Mouse (Mus musculus) kidney, adult 2 months (tissue): ENCODE measurements at regions not wholly inside any gene's neighbourhood (a gene's known extent, or its start where the extent isn't known, plus 50 kb on each side); places are given as distances from the start of the nearest gene placed in this dataset.
A peak's percentile ranks its signal among the peaks of the same experiment; 100 is the strongest.

Experiments used
- CTCF ChIP-seq: fragments of 200-500 bp; conservative IDR thresholded peaks from 2 replicates; pipeline ENCODE4 v1.5.1; 2011; ENCODE audit warnings: low read depth, mild to moderate bottlenecking, control low read depth, low read length, moderate library complexity, mixed read lengths; ENCODE audit not compliant: insufficient read depth, insufficient read length
- POLR2A ChIP-seq: fragments of 200-500 bp; IDR thresholded peaks from one replicate; pipeline ENCODE4 v1.6.1; 2011; ENCODE audit warnings: low read depth, low read length, control low read depth

DNA sequence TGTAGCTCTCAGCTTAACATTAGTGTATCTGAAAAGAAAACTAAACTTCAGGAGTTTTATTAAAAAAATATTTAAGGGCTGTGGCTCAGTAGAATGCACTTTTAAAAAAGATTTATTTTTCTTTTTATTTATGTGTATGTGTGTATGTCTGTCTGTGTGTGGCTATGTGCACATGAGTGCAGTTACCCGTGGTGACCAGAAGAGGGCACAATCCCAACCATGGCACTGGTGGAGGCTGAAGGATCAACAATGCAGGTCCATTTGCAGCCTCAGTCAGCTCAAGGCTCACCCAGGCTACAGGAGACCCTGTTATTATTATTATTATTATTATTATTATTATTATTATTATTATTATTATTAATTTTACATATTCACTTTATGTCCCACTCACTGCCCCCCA, 142.6 kb downstream of the Unc5cl start:
- TF ChIP-seq CTCF (peak; percentile 20; the same call in 1 of the 2 replicates), POLR2A (no peak)
